Mouse (Mus musculus): ENCODE measurements at regions not wholly inside any gene's neighbourhood (a gene's known extent, or its start where the extent isn't known, plus 50 kb on each side); places are given as distances from the start of the nearest gene placed in this dataset.

- in situ Hi-C loops (cut with MboI; ENCODE audit: low pct_ligation_motif_present, low pct_unique_long_range_greater_than_20kb, low sequenced_read_pairs) (no loop called here), dilution Hi-C loops (cut with MboI; ENCODE audit: extremely low pct_ligation_motif_present, extremely low pct_unique_long_range_greater_than_20kb, low sequenced_read_pairs) (no loop called here)
- Histone ChIP-seq H3K9ac (ENCODE audit: insufficient read depth, low read depth) (no peak overlapping the region), H3K79me2 (replicated peaks; ENCODE audit: control insufficient read depth, extremely low read depth, insufficient read depth, poor library complexity, severe bottlenecking) (no peaks in the 10 kb centered on the region), H3K27ac (ENCODE audit: insufficient read depth, low read depth) (no peak overlapping the region), H3K36me3 (replicated peaks in 1 of 2; ENCODE audit: control insufficient read depth in 1 of 2, insufficient read depth in 1 of 2, low read length in 1 of 2) (no peaks in the 10 kb centered on the region), H3K27me3 (replicated peaks) (no peaks in the 10 kb centered on the region), H3K4me3 (replicated peaks in 1 of 3; ENCODE audit: low read depth in 2 of 3, low read length in 2 of 3, poor library complexity in 1 of 3) (no peak overlapping the region), H3K4me2 (ENCODE audit: insufficient read depth, low read depth, poor library complexity, severe bottlenecking) (no peak overlapping the region), H3K9me3 (replicated peaks; ENCODE audit: low read length) (peaks cover 3% of the 10 kb centered on the region), H3K4me1 (ENCODE audit: control insufficient read depth in 1 of 2, insufficient read depth in 2 of 2) (peaks cover 6 to 22% of the 10 kb centered on the region in 2 experiments; a peak in 3 of 4 replicates)
- DNase-seq (ENCODE audit: extremely low read depth), result no peak
- TF ChIP-seq GABPA (IDR thresholded peaks at IDR 0.05; ENCODE audit: insufficient replicate concordance, low read depth, low read length) (no peak), TBP (conservative IDR thresholded peaks at IDR 0.05; ENCODE audit: low read depth, low read length) (no peak), TCF12 (IDR thresholded peaks at IDR 0.05; ENCODE audit: low read depth, low read length) (no peak), SMC3 (IDR thresholded peaks at IDR 0.05; ENCODE audit: low read depth, low read length) (no peak), MYC (IDR thresholded peaks at IDR 0.05; ENCODE audit: low read depth, low read length) (no peak), MAFK (IDR thresholded peaks at IDR 0.05; ENCODE audit: insufficient replicate concordance, low read length) (no peak), ELF1 (IDR thresholded peaks at IDR 0.05; ENCODE audit: low read depth, low read length) (no peak), POLR2AphosphoS2 (IDR thresholded peaks at IDR 0.05; ENCODE audit: low read depth, low read length) (no peak), ZKSCAN1 (IDR thresholded peaks at IDR 0.05; ENCODE audit: borderline replicate concordance, low read depth, low read length) (no peak), MAZ (IDR thresholded peaks at IDR 0.05; ENCODE audit: low read depth, low read length) (no peak), USF1 (IDR thresholded peaks at IDR 0.05; ENCODE audit: low read depth, low read length) (no peak), CHD1 (IDR thresholded peaks at IDR 0.05; ENCODE audit: low read depth, low read length) (no peak), UBTF (IDR thresholded peaks at IDR 0.05; ENCODE audit: low read depth, low read length) (no peak), PAX5 (IDR thresholded peaks at IDR 0.05; ENCODE audit: low read length) (no peak), NELFE (IDR thresholded peaks at IDR 0.05; ENCODE audit: low read depth, low read length) (no peak)
Measured at GRCm38 (mm10) chr10:111558675-111559340, 52.7 kb downstream of the Phlda1 start.

GRCm38 (mm10) chr10:111559341-111560246 lies 53.5 kb downstream of the Phlda1 start:
- H3K36me3 ChIP-seq (replicated peaks in 1 of 2; ENCODE audit: control insufficient read depth in 1 of 2, insufficient read depth in 1 of 2, low read length in 1 of 2), result no peaks in the 10 kb centered on the region
- in situ Hi-C loops (cut with MboI; ENCODE audit: low pct_ligation_motif_present, low pct_unique_long_range_greater_than_20kb, low sequenced_read_pairs), result no loop called here
- H3K27ac ChIP-seq (ENCODE audit: insufficient read depth, low read depth), result no peak overlapping the region
- H3K4me1 ChIP-seq (ENCODE audit: control insufficient read depth in 1 of 2, insufficient read depth in 2 of 2), result peaks cover 6 to 14% of the 10 kb centered on the region in 2 experiments; a peak in 3 of 4 replicates
- TF ChIP-seq MAZ (IDR thresholded peaks at IDR 0.05; ENCODE audit: low read depth, low read length) (no peak), CHD1 (IDR thresholded peaks at IDR 0.05; ENCODE audit: low read depth, low read length) (no peak), ZKSCAN1 (IDR thresholded peaks at IDR 0.05; ENCODE audit: borderline replicate concordance, low read depth, low read length) (no peak), USF2 (conservative IDR thresholded peaks at IDR 0.05; ENCODE audit: low read depth, low read length) (no peak), ZNF384 (IDR thresholded peaks at IDR 0.05; ENCODE audit: low read depth, low read length) (no peak), MXI1 (IDR thresholded peaks at IDR 0.05; ENCODE audit: low read depth, low read length) (no peak), BHLHE40 (IDR thresholded peaks at IDR 0.05; ENCODE audit: low read depth, low read length) (no peak), PAX5 (IDR thresholded peaks at IDR 0.05; ENCODE audit: low read length) (no peak), USF1 (IDR thresholded peaks at IDR 0.05; ENCODE audit: low read depth, low read length) (no peak)
- H3K9ac ChIP-seq (ENCODE audit: insufficient read depth, low read depth), result no peak overlapping the region
- peaks cover 3% of the 10 kb centered on the region for H3K9me3 ChIP-seq (replicated peaks; ENCODE audit: low read length)
- no peak overlapping the region for H3K4me3 ChIP-seq (replicated peaks in 1 of 3; ENCODE audit: low read depth in 2 of 3, low read length in 2 of 3, poor library complexity in 1 of 3)
- dilution Hi-C loops (cut with MboI; ENCODE audit: extremely low pct_ligation_motif_present, extremely low pct_unique_long_range_greater_than_20kb, low sequenced_read_pairs), result no loop called here
- no peaks in the 10 kb centered on the region for H3K27me3 ChIP-seq (replicated peaks)
- no peak for DNase-seq (ENCODE audit: extremely low read depth)
- H3K4me2 ChIP-seq (ENCODE audit: insufficient read depth, low read depth, poor library complexity, severe bottlenecking), result no peak overlapping the region
- no peaks in the 10 kb centered on the region for H3K79me2 ChIP-seq (replicated peaks; ENCODE audit: control insufficient read depth, extremely low read depth, insufficient read depth, poor library complexity, severe bottlenecking)
